Mouse (Mus musculus) limb, embryonic 11.5 days (tissue): ENCODE measurements around the gene Ier2. TPM values are rescaled to one million over a fixed set of nuclear protein-coding genes. Genes with fewer than 3 reads are reported as not detected.

Experiments used
- ATAC-seq: fragments of 200-750 bp; cut with Nextera tagmentation; 2 replicates; pipeline ENCODE4 v1.8.0; 2017; ENCODE audit warnings: low read depth; ENCODE audit not compliant: insufficient number of reproducible peaks, low FRiP score, low TSS enrichment
- DNase-seq: peaks from one replicate; pipeline ENCODE4 v3.0.0-alpha.2; 2015; ENCODE audit warnings: low spot score
- H3K27ac ChIP-seq: fragments of 300-500 bp; sonication (generic); replicated peaks from 2 replicates; pipeline ENCODE4 v1.5.1; 2014; ENCODE audit warnings: low read depth, mild to moderate bottlenecking, low read length
- H3K27me3 ChIP-seq: fragments of 300-500 bp; sonication (generic); 2 replicates; pipeline ENCODE4 v1.6.1; 2014; ENCODE audit warnings: mild to moderate bottlenecking, low read length, mixed read lengths; ENCODE audit not compliant: control insufficient read depth, insufficient read depth
- H3K36me3 ChIP-seq: fragments of 300-500 bp; sonication (generic); 2 replicates; pipeline ENCODE4 v1.6.1; 2014; ENCODE audit warnings: mild to moderate bottlenecking, low read length, moderate library complexity, mixed read lengths; ENCODE audit not compliant: control insufficient read depth, insufficient read depth
- H3K4me1 ChIP-seq: fragments of 300-500 bp; sonication (generic); 2 replicates; pipeline ENCODE4 v1.6.1; 2014; ENCODE audit warnings: low read length, mixed read lengths; ENCODE audit not compliant: control insufficient read depth, insufficient read depth
- H3K4me2 ChIP-seq: fragments of 300-500 bp; sonication (generic); 2 replicates; pipeline ENCODE4 v1.6.1; 2014; ENCODE audit warnings: low read depth, mild to moderate bottlenecking, moderate library complexity; ENCODE audit not compliant: severe bottlenecking
- H3K4me3 ChIP-seq: fragments of 300-500 bp; sonication (generic); 2 replicates; pipeline ENCODE4 v1.5.1; 2014; ENCODE audit warnings: low read depth, low read length
- H3K9ac ChIP-seq: fragments of 300-500 bp; sonication (generic); 2 replicates; pipeline ENCODE4 v1.6.1; 2014; ENCODE audit warnings: mild to moderate bottlenecking, low read length
- H3K9me3 ChIP-seq: fragments of 300-500 bp; sonication (generic); 2 replicates; pipeline ENCODE4 v1.6.1; 2016; ENCODE audit warnings: low read length; ENCODE audit not compliant: control insufficient read depth
- WGBS: fragments of 180-500 bp; shearing (Covaris S2); extraction: QIAGEN DNeasy Blood & Tissue Kit; methylation state at CpG from one replicate; pipeline ENCODE4 v1.1.7; 2014; 5-methylcytosine and 5-hydroxymethylcytosine counted together
- polyA plus RNA-seq: library from polyadenylated mRNA; unstranded; fragments of >200 nt; fragmentation: Nextera tagmentation; extraction: Ambion mirVana; gene quantifications from 2 replicates; pipeline ENCODE4 v1.2.1, GENCODE M21; 2014

Ier2 gene
- polyA plus RNA-seq, 1 experiment from 2014 or later: 149 TPM

DNA sequence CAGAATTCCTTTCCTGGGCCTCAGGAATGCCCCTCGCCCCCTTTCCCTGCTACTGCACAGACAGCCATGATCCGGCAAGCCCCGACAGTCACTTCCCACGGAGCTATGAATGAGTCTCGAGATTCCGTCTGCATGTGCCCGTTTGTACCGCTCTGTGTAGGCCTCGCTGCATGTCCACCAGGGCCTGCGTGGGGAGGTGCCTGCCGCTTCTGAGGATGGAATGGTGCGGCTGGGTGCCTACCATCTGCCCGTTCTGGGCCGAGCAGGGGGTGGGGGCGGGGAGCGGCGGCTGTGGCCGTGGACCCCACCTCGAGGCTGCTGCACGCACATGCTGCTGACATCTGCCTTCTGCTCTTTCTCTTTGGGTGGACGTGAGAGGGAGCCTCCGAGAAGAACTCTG lies 45.6 kb downstream of the Ier2 start:
- Histone ChIP-seq H3K4me1 (peaks cover 6% of the 10 kb centered on the region; the same call in 1 of the 2 replicates), H3K4me3 (no peak overlapping the region), H3K36me3 (no peaks in the 10 kb centered on the region), H3K27me3 (no peaks in the 10 kb centered on the region), H3K9me3 (no peaks in the 10 kb centered on the region), H3K9ac (no peak overlapping the region), H3K4me2 (no peak overlapping the region), H3K27ac (no peak overlapping the region)
- WGBS: 46% methylated on average over 22 of the region's 22 CpGs
- no peak for ATAC-seq
- DNase-seq: no peak

DNA sequence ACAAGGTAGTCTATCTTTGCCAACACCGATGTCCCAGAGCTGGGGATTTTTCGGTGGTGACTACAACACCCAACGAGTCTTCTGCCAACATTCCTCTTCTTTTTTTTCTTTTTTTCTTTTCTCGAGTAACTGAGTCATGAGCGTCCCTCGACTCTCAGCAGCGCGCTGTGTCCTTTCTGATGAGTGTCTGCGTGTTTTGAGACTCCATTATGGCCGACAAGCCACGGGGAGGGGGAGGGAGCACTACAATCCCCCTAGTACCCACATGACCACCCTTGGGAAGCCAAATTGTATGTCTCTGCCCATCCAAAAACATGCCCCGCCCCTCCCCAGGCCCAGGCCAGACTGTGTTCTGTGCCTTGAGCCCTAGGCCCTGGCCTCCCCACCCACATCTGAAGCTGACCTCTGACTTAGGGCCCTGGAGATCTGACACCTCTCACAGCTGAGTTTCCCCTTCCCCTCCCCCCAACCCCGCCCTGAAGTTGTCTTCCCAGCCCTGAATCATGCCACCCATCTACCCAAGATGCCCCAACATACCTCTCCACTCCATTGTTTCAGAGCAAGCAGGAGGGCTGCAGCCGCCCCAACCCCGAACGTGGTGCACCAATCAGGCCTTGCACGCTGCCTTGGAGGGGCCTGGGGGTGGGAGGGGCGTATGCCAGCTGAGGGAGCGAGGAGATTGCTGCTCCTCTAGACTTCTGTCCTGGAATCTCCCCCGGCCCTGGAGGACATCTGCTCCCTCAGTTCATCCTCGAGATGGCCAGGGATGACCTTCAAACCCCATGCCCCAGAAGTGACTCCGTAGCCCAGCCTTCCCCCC lies 46.8 kb downstream of the Ier2 start:
- no peaks in the 10 kb centered on the region for H3K36me3 ChIP-seq
- WGBS: 21% methylated on average over 22 of the region's 22 CpGs
- ATAC-seq: peak; percentile 44; the same call in 1 of the 2 replicates
- H3K4me3 ChIP-seq: 0 out of 2 replicates have a peak overlapping the region, but pooled peaks have one; percentile 0
- peaks cover 6% of the 10 kb centered on the region; the same call in 1 of the 2 replicates for H3K4me1 ChIP-seq
- peak overlapping the region; percentile 24 for H3K4me2 ChIP-seq
- H3K27me3 ChIP-seq: no peaks in the 10 kb centered on the region
- no peak overlapping the region for H3K27ac ChIP-seq
- H3K9me3 ChIP-seq: no peaks in the 10 kb centered on the region
- peak overlapping the region; percentile 27; the same call in 1 of the 2 replicates for H3K9ac ChIP-seq
- no peak for DNase-seq

DNA sequence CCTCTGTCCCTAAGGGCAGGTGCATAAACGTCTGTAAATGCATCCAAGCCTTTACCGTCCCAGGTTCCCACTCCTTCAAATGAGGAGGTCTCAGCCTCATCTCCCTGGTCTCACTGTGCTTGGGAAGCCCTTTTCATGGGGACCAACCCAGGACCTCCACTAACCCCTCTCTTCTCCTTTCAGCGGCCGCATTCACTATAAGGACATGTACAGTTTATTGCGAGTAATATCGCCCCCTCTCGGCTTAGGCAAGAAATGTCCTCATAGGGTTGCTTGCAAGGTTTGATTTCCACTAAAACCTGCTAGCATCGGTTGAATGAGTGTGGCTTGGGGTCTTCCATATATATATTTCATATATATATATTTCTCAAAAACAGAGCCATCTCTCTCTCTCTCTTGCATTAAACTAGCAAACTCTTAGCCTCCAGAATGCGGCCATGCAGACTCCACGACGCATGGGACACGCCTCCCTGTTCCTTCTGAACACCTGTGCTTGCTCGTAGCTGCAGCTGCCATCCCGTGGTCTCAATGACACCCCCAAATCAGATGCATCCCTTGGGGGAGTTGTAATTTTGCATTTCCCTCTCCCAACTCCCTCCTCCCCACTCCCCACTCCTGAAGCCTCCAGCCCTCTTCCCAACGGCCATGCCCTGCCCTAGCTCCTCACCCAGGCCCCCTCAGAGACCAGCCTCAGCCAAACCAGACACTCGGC lies 48.0 kb downstream of the Ier2 start:
- Histone ChIP-seq H3K36me3 (no peaks in the 10 kb centered on the region), H3K9me3 (no peaks in the 10 kb centered on the region), H3K27ac (no peak overlapping the region), H3K9ac (no peak overlapping the region), H3K4me3 (no peak overlapping the region), H3K4me2 (no peak overlapping the region), H3K4me1 (peaks cover 6% of the 10 kb centered on the region; the same call in 1 of the 2 replicates), H3K27me3 (no peaks in the 10 kb centered on the region)
- ATAC-seq (no peak), DNase-seq (peak; percentile 47)
- 32% methylated on average over 16 of the region's 16 CpGs for WGBS

Other genes starting within 250 kb of the Ier2 start
- 65.7 and 65.9 TPM in 2 replicates for gene Trmt1, start 23.5 kb upstream of the Ier2 start, polyA plus RNA-seq
- 26.4 and 26.7 TPM in 2 replicates for gene Nacc1, start 25.0 kb upstream of the Ier2 start, polyA plus RNA-seq
- 3.9 and 4.8 TPM in 2 replicates for gene Lyl1, start 38.6 kb upstream of the Ier2 start, polyA plus RNA-seq
- gene G430095P16Rik, start 60.2 kb upstream of the Ier2 start, polyA plus RNA-seq: 7.7 and 8.6 TPM in 2 replicates
- gene Nfix, start 137.5 kb upstream of the Ier2 start, polyA plus RNA-seq: 4.6 TPM in 2 replicates
- gene Dand5, start 160.0 kb upstream of the Ier2 start, polyA plus RNA-seq: 3.6 and 3.9 TPM in 2 replicates
- 45.0 and 46.7 TPM in 2 replicates for gene Gadd45gip1, start 168.7 kb upstream of the Ier2 start, polyA plus RNA-seq
- gene Rad23a, start 177.8 kb upstream of the Ier2 start, polyA plus RNA-seq: 93.1 and 93.4 TPM in 2 replicates
- gene Calr, start 184.1 kb upstream of the Ier2 start, polyA plus RNA-seq: 854 and 918 TPM in 2 replicates
- gene Farsa, start 194.1 kb upstream of the Ier2 start, polyA plus RNA-seq: 99.9 and 105 TPM in 2 replicates
- gene Syce2, start 209.3 kb upstream of the Ier2 start, polyA plus RNA-seq: 86.5 and 89.0 TPM in 2 replicates
- 42.1 and 43.3 TPM in 2 replicates for gene Gcdh, start 231.1 kb upstream of the Ier2 start, polyA plus RNA-seq
- gene Klf1, start 239.1 kb upstream of the Ier2 start, polyA plus RNA-seq: 9.1 and 11.0 TPM in 2 replicates
- 8.2 and 8.6 TPM in 2 replicates for gene Dnase2a, start 245.7 kb upstream of the Ier2 start, polyA plus RNA-seq